Mouse (Mus musculus): ENCODE data around the gene Itpkc. TPM values are rescaled to one million over a fixed set of nuclear protein-coding genes. Genes with fewer than 3 reads are reported as not detected.

Gene Itpkc
- polyA plus RNA-seq, 1 experiment from 2014 or later, result 5.9 TPM

DNA sequence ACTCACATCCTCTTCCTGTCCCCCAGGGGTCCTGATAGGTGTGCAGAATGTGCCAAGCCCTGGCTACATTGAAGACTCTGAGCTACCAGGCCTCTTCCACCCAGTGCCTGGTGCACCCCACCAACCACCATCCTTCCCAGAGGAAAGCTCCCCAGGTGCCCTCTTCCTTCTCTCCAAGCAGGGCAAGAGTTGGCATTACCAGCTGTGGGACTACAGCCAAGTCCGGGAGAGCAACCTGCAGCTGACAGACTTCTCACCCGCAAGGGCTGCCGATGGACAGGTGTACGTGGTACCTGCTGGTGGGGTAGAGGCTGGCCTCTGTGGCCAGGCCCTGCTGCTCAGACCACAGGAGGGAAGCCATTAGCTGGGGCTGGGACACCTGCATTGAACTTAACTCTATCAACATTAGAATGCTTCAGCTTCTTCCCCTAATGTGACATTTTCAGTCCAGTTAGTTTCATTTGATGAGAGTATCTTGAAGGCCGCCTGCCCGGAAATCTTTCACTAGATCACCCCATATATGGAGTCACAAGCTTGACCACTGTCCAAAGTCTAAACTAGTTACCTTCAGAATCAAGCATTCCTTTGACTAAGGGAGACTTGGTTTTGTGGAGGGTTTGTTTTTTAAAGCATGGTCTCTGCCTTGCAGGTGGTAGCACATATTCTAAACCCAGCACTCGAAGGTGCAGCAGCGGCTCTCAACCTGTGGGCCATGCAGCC lies 24.6 kb downstream of the Itpkc start:
- 98% methylated on average over 8 of the region's 8 CpGs for WGBS
- H3K9me3 ChIP-seq (replicated peaks), result no peaks in the 10 kb centered on the region
- no peak for DNase-seq (ENCODE audit: low spot score)
- H3K36me3 ChIP-seq, result peaks cover 77% of the 10 kb centered on the region
- no peaks in the 10 kb centered on the region for H3K27me3 ChIP-seq (ENCODE audit: low read depth, poor library complexity, severe bottlenecking)
- H3K27ac ChIP-seq (replicated peaks), result no peak overlapping the region
- no peak overlapping the region for H3K4me3 ChIP-seq
- no peaks in the 10 kb centered on the region for H3K4me1 ChIP-seq

DNA sequence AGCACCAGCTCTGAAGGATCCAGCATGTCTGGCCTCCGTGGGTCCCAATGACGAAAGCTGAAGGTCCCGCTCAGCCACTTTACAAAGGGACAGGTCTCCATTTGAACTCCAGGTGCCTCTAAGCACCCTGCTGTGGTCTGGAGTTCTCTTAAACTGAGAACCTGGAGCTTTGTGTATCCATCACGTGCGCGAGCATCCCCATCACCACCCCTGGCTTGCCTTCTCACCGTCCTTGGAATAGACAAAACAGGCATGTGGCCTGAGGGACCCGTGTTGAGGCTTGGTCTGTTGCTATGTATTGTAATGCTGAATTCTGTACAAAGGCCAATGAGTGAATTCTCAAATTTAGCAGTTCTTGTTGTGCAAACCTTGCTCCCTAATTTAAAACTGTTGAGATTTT lies 29.7 kb downstream of the Itpkc start:
- Histone ChIP-seq H3K9me3 (replicated peaks) (no peaks in the 10 kb centered on the region), H3K4me3 (no peak overlapping the region), H3K27ac (replicated peaks) (no peak overlapping the region), H3K36me3 (peaks cover 53% of the 10 kb centered on the region), H3K4me1 (peaks cover 21% of the 10 kb centered on the region), H3K27me3 (ENCODE audit: low read depth, poor library complexity, severe bottlenecking) (no peaks in the 10 kb centered on the region)
- DNase-seq (ENCODE audit: low spot score), result no peak
- WGBS, result 96% methylated on average over 8 of the region's 8 CpGs

DNA sequence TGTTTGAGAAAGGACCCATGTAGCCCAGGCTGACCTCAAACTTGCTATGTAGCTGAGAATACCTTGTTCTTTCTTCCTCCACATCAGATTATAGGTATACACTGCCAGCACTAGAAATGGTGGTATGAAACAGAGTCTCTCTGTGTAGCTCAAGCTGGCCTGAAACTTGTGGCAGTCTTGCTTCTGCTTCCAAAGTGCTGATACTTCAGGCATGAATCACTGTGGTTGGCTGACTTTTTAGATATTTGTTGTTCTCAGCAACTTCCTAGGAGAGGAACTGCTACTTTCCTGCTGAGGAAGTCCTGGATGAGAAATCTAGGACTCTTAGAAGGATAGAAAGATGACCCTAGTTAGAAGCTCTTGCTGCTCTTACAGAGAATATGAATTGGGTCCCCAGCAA lies 30.1 kb downstream of the Itpkc start:
- DNase-seq (ENCODE audit: low spot score), result no peak
- no peak overlapping the region for H3K4me3 ChIP-seq
- H3K4me1 ChIP-seq, result peaks cover 25% of the 10 kb centered on the region
- H3K27me3 ChIP-seq (ENCODE audit: low read depth, poor library complexity, severe bottlenecking), result no peaks in the 10 kb centered on the region
- peaks cover 53% of the 10 kb centered on the region for H3K36me3 ChIP-seq
- H3K9me3 ChIP-seq (replicated peaks), result no peaks in the 10 kb centered on the region
- no peak overlapping the region for H3K27ac ChIP-seq (replicated peaks)

DNA sequence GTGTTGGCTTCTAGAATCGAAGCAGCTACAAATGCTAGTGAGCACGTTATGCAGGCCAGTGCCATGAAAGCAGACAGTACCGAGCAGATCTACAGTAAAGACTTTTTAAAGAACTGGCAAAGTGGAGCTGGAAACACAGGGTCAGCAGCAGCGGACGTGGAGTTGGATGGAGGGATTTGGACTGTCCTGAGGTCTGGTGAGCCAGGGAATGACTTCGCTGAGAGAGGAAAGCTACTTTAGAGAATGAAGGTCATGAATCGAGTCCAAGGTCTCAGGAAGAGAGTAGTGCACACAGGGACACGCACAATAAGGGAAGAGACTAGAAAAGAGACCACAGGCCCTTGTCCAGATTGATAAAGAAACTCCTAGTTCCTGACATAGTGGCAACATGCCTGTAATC lies 30.8 kb downstream of the Itpkc start:
- Histone ChIP-seq H3K27ac (replicated peaks) (no peak overlapping the region), H3K4me3 (peak overlapping the region; percentile 73; the same call in 1 of the 2 replicates)
- WGBS, result 93% methylated on average over 8 of the region's 8 CpGs

DNA sequence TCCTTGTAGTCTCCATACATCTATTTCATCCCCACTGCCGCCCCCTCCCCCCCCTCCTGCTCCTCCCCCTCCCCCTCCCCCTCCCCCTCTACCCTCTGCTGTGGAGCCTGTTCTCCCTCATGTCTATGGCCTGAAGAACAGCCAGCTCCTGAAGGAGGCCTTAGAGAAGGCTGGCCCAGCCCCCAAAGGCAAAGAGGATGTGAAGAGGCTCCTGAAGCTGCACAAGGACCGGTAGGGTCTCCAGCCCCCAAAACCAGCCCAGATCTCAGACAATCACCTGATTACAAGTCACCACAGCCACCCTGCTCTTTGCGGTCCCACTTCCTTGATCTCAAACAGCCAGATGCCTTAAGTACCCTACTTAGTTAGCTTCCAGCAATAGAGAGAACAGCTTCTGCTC lies 31.3 kb downstream of the Itpkc start:
- Histone ChIP-seq H3K4me1 (peaks cover 25% of the 10 kb centered on the region), H3K9me3 (replicated peaks) (no peaks in the 10 kb centered on the region), H3K27me3 (ENCODE audit: low read depth, poor library complexity, severe bottlenecking) (no peaks in the 10 kb centered on the region), H3K4me3 (peak overlapping the region; percentile 73; the same call in 1 of the 2 replicates), H3K27ac (replicated peaks) (0 out of 2 replicates have a peak overlapping the region, but pooled peaks have one; percentile 17), H3K36me3 (peaks cover 53% of the 10 kb centered on the region)
- WGBS, result 92% methylated on average over 3 of the region's 3 CpGs
- no peak for DNase-seq (ENCODE audit: low spot score)

More for the DNA sequence above, 30.8 kb downstream of the Itpkc start:
- Histone ChIP-seq H3K4me1 (peaks cover 25% of the 10 kb centered on the region), H3K36me3 (peaks cover 53% of the 10 kb centered on the region), H3K27me3 (ENCODE audit: low read depth, poor library complexity, severe bottlenecking) (no peaks in the 10 kb centered on the region), H3K9me3 (replicated peaks) (no peaks in the 10 kb centered on the region)
- no peak for DNase-seq (ENCODE audit: low spot score)

DNA sequence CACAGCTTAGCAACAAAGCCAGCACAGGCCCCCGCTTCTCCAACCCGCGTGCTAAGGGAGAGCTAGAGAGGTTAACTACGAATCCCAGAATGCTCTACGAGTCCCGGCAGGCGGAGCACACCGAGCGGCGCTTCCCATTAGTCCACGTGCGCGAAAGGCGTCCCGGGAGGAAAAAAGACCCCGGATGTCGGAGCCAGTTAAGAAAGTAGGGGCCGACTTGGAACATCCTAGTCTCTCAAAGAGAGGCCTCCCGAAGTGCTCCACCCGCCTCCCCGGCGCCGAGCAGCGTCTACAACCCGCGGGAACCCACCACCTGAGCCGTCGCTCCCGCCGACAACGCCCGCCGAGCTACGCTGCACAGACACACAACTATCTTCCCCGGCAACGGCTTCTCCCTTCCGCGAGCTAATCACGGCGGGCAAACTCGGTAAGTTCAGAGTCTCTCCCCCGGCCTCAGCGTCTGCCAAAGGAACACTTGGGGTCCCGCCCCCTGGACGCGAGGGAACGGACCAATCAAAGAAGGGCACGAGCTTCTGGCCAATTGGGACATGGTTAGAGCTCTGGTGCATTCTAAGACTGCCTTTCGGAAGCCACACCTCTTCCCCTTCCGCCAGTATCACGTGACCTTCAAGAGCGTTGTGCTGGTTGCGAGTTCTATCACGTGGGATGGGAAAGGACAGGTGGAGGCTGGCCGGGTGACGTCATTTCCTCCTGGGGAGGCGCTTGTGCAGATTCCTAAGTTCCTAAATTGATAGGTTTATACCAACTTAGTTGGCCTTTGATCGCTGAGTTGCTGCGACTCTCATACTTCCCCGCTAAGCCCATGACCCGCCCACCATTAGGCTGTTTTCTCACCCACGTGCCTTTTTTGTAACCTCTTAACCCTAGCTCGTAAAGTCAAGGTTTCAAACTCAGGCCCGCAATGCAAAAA lies 32.5 kb downstream of the Itpkc start, which contains the start of the genes BC024978 and Snrpa:
Gene BC024978, plus strand, starts transcription at position 101 of the 931 bp plus-strand sequence.
Gene Snrpa, minus strand, starts transcription at position 591 of the 931 bp plus-strand sequence.
- peak within 1 kb of the TSS; percentile 73 for H3K4me3 ChIP-seq
- under 1% methylated on average over 64 of the region's 64 CpGs for WGBS
- no peaks in the 10 kb centered on the region for H3K27me3 ChIP-seq (ENCODE audit: low read depth, poor library complexity, severe bottlenecking)
- H3K4me1 ChIP-seq, result peaks cover 25% of the 10 kb centered on the region
- peaks cover 56% of the 10 kb centered on the region for H3K36me3 ChIP-seq
- no peaks in the 10 kb centered on the region for H3K9me3 ChIP-seq (replicated peaks)
- H3K27ac ChIP-seq (replicated peaks), result peak within 1 kb of the TSS; percentile 94
- peak; percentile 96 for DNase-seq (ENCODE audit: low spot score)

DNA sequence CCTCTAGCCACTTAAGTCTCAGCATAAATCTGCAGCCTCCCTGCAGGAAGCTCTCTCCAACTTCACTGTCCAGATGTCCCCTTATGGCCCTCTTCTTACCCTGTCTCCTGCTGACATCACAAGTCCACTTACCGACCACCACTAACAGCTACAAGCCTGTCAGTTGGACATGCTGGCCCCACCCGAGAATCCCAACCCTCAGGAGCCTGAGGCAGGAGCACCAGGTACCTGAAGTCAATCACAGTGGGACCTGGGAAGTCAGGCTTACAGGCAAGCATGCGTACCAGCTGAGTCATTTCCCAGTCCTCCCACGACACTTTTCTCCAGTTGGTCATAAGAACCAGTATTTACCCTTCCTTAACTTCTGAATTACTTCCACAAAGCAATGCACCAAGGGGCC lies 34.7 kb downstream of the Itpkc start:
- Histone ChIP-seq H3K27ac (replicated peaks) (no peak overlapping the region), H3K4me3 (peak overlapping the region; percentile 73), H3K27me3 (ENCODE audit: low read depth, poor library complexity, severe bottlenecking) (no peaks in the 10 kb centered on the region), H3K4me1 (peaks cover 25% of the 10 kb centered on the region), H3K36me3 (peaks cover 70% of the 10 kb centered on the region), H3K9me3 (replicated peaks) (no peaks in the 10 kb centered on the region; the same call in 1 of the 2 replicates)
- no peak for DNase-seq (ENCODE audit: low spot score)
- whole genome bisulfite sequencing, result 87% methylated on average over 4 of the region's 4 CpGs

DNA sequence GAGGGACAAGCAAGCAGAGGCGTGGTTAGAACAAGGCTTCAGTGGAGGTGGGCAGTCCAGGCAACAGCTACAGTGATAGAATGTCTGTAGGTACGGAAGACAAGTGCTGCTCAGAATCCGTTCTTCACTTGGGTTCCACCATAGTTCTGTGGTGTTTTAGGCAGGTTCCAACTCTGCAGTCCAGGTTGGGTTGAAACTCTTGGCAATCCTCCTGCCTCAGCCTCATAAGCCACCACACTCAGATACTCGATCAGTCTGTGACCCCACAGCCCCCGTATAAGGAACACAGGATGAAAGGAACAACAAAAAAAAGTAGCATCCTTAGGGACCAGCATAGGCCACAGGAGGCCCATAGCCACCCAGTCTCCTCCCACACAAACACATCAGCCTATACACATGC lies 36.0 kb downstream of the Itpkc start:
- Histone ChIP-seq H3K4me3 (no peak overlapping the region), H3K27me3 (ENCODE audit: low read depth, poor library complexity, severe bottlenecking) (no peaks in the 10 kb centered on the region), H3K27ac (replicated peaks) (no peak overlapping the region), H3K9me3 (replicated peaks) (no peaks in the 10 kb centered on the region; the same call in 1 of the 2 replicates), H3K4me1 (peaks cover 25% of the 10 kb centered on the region), H3K36me3 (peaks cover 79% of the 10 kb centered on the region)
- WGBS, result 97% methylated on average over 5 of the region's 5 CpGs
- no peak for DNase-seq (ENCODE audit: low spot score)

DNA sequence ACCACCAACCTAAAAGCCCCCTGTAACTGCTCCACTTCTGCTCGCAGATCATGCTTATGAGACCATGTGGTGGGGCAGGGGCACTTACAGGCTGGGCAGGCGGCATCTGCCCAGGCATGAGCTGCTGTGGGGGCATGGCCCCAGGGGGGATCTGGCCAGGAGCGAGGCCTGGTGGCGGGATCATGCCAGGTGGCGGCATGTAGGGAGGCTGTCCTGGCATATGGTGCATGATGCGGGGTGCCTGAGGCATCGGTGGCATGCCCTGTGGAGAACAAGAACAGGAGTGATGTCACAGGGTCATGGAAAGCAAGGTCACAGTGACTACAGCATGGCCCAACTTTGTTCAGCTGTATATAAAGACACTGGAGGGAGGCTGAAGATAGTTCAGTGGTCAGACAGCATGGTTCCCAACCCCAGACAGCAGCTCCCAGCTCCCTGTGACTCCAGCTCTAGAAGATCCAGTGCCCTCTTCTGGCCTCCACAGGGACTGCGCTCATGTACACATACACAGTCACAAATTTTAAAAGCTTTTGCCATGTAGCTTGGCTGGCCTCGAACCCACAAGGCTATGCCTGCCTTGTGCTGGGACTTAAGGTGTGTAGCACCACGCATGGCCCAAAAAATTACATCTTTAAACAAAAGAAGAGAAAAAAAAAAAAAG lies 39.1 kb downstream of the Itpkc start:
- H3K27me3 ChIP-seq (ENCODE audit: low read depth, poor library complexity, severe bottlenecking), result no peaks in the 10 kb centered on the region
- 96% methylated on average over 10 of the region's 10 CpGs for WGBS
- H3K27ac ChIP-seq (replicated peaks), result no peak overlapping the region
- H3K36me3 ChIP-seq, result peaks cover 99% of the 10 kb centered on the region
- no peak for DNase-seq (ENCODE audit: low spot score)
- H3K4me1 ChIP-seq, result peaks cover 10% of the 10 kb centered on the region
- H3K9me3 ChIP-seq (replicated peaks), result peaks cover 7% of the 10 kb centered on the region
- no peak overlapping the region for H3K4me3 ChIP-seq

DNA sequence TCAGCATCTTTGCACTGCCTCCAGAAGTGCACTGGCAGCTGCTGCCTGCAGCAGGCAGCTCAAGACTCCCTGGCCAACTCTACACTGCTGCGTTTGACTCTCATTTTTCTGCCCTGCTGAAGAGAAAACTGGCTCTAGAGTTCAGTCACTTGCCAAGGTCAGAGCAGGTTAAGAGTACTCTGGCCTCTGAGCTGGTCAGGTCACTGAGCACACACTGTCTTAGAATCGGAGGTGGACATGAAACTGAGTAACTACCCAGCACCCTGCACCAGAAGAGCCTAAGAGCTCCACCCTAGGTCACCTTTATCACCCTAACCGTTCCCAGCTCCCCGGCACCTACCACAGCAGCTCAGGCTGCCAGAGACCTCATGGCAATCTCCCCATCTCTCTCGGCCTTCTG lies 42.5 kb downstream of the Itpkc start:
- peaks cover 83% of the 10 kb centered on the region for H3K36me3 ChIP-seq
- WGBS, result 94% methylated on average over 5 of the region's 5 CpGs
- no peak for DNase-seq (ENCODE audit: low spot score)
- no peak overlapping the region for H3K27ac ChIP-seq (replicated peaks)
- no peaks in the 10 kb centered on the region for H3K27me3 ChIP-seq (ENCODE audit: low read depth, poor library complexity, severe bottlenecking)
- no peak overlapping the region for H3K4me3 ChIP-seq
- H3K4me1 ChIP-seq, result peaks cover under 1% of the 10 kb centered on the region; the same call in 1 of the 2 replicates
- H3K9me3 ChIP-seq (replicated peaks), result peaks cover 7% of the 10 kb centered on the region

DNA sequence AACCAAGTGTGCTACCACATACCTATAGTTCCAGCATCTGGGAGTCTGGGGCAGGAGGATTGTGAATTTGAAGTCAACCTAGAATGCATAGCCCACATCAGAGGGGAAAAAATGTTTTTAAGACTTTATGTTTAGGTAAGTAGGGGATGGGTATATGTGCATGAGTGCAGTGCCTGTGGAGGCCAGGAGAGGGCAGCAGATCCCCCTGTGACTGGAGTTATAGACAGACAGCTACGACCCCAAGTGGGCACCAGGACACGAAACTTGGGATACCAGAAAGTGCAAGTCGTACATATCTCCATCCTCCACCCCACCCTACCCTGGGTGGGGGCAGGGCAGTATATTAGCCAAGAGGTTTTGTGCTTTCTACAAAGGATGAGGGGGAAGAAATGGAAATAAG lies 43.5 kb downstream of the Itpkc start:
- H3K4me3 ChIP-seq, result no peak overlapping the region
- no peak overlapping the region for H3K27ac ChIP-seq (replicated peaks)
- H3K4me1 ChIP-seq, result peaks cover 9% of the 10 kb centered on the region
- no peaks in the 10 kb centered on the region for H3K27me3 ChIP-seq (ENCODE audit: low read depth, poor library complexity, severe bottlenecking)
- peaks cover 72% of the 10 kb centered on the region for H3K36me3 ChIP-seq
- 78% methylated on average over 3 of the region's 3 CpGs for WGBS
- peaks cover 7% of the 10 kb centered on the region for H3K9me3 ChIP-seq (replicated peaks)
- peak; percentile 61 for DNase-seq (ENCODE audit: low spot score)

DNA sequence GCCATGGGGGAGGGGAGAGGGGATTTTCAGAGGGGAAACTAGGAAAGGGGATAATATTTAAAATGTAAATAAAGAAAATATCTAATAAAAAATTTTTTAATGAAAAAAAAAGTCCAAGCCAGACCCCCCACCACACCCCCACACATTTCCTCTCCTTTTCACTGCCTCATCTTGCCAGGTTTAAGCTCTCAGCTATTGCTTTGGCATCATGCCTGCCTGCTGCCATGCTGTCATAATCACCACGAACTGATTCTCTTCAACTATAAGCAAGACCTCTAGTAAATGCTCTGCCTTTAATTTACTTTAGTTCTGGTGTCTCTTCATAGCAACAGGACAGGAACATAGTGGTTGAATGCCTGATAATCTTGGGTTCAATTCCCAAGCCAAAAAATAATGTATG lies 46.0 kb downstream of the Itpkc start:
- H3K27me3 ChIP-seq (ENCODE audit: low read depth, poor library complexity, severe bottlenecking), result no peaks in the 10 kb centered on the region
- DNase-seq (ENCODE audit: low spot score), result no peak
- peaks cover 10% of the 10 kb centered on the region for H3K9me3 ChIP-seq (replicated peaks)
- no peak overlapping the region for H3K27ac ChIP-seq (replicated peaks)
- WGBS, result 90% methylated on average over 1 of the region's 1 CpGs
- peaks cover 26% of the 10 kb centered on the region for H3K4me1 ChIP-seq
- H3K36me3 ChIP-seq, result peaks cover 48% of the 10 kb centered on the region
- no peak overlapping the region for H3K4me3 ChIP-seq
